Mouse (Mus musculus) C2C12 (cell line): Measurements from ENCODE around the gene Col11a2.

Experiments
- CTCF ChIP-seq: IDR thresholded peaks from one replicate; pipeline ENCODE4 v1.5.1; 2011; ENCODE audit not compliant: control insufficient read depth, insufficient read depth, insufficient read length
- USF1 ChIP-seq: IDR thresholded peaks from one replicate; pipeline ENCODE4 v1.6.1; 2011; ENCODE audit warnings: low read depth, mild to moderate bottlenecking, control low read depth, moderate library complexity

GRCm38 (mm10) chr17:34110309-34110708, 71.1 kb downstream of the Col11a2 start:
- TF ChIP-seq USF1 (no peak), CTCF (no peak)
